Mouse (Mus musculus) hindbrain, postnatal 0 days (tissue): Measurements from ENCODE around the gene Tenm4. TPM values are rescaled to one million over a fixed set of nuclear protein-coding genes. Genes with fewer than 3 reads are reported as not detected.

Source experiments
- ATAC-seq: fragments of 200-750 bp; cut with Nextera tagmentation; 2 replicates; pipeline ENCODE4 v1.8.0; 2017; ENCODE audit warnings: mild to moderate bottlenecking, moderate TSS enrichment, moderate library complexity
- DNase-seq: peaks from one replicate; pipeline ENCODE4 v3.0.0-alpha.2; 2015; ENCODE audit warnings: low spot score
- H3K27ac ChIP-seq: fragments of 300-500 bp; sonication (generic); 2 replicates; pipeline ENCODE4 v1.5.1; 2014; ENCODE audit warnings: mild to moderate bottlenecking
- H3K27me3 ChIP-seq: fragments of 300-500 bp; sonication (generic); 2 replicates; pipeline ENCODE4 v1.6.1; 2014; ENCODE audit warnings: low read length, mixed read lengths; ENCODE audit not compliant: insufficient read depth
- H3K36me3 ChIP-seq: fragments of 300-500 bp; sonication (generic); 2 replicates; pipeline ENCODE4 v1.6.1; 2014; ENCODE audit warnings: low read length, mixed read lengths; ENCODE audit not compliant: insufficient read depth
- H3K4me1 ChIP-seq: fragments of 300-500 bp; sonication (generic); 2 replicates; pipeline ENCODE4 v1.6.1; 2014; ENCODE audit warnings: antibody characterized with exemption, low read length, mixed read lengths; ENCODE audit not compliant: insufficient read depth
- H3K4me2 ChIP-seq: fragments of 300-500 bp; sonication (generic); 2 replicates; pipeline ENCODE4 v1.6.1; 2014; ENCODE audit warnings: low read depth, mild to moderate bottlenecking, low read length, moderate library complexity, mixed read lengths
- H3K4me3 ChIP-seq: fragments of 300-500 bp; sonication (generic); 2 replicates; pipeline ENCODE4 v1.5.1; 2014; ENCODE audit warnings: low read length
- H3K9ac ChIP-seq: fragments of 300-500 bp; sonication (generic); replicated peaks from 2 replicates; pipeline ENCODE4 v1.6.1; 2014; ENCODE audit warnings: mild to moderate bottlenecking, low read length, moderate library complexity, mixed read lengths
- H3K9me3 ChIP-seq: fragments of 300-500 bp; sonication (generic); 2 replicates; pipeline ENCODE4 v1.6.1; 2016; ENCODE audit warnings: low read length, mixed read lengths
- CTCF ChIP-seq: IDR thresholded peaks from 2 replicates; pipeline ENCODE4 v1.5.1; 2016; ENCODE audit warnings: antibody characterized with exemption, control low read depth, low read depth
- WGBS: fragments of 180-500 bp; shearing (Covaris S2); extraction: QIAGEN DNeasy Blood & Tissue Kit; methylation state at CpG from one replicate; pipeline ENCODE4 v1.1.7; 2014; 5-methylcytosine and 5-hydroxymethylcytosine counted together
- polyA plus RNA-seq: library from polyadenylated mRNA; unstranded; fragments of >200 nt; fragmentation: Nextera tagmentation; extraction: Ambion mirVana; gene quantifications from 2 replicates; pipeline ENCODE4 v1.2.1, GENCODE M21; 2015
- total RNA-seq: library from RNA; depleted of rRNA; stranded (reverse); fragments of >200 nt; gene quantifications from 2 replicates; pipeline ENCODE4 v1.2.3, GENCODE M21; 2014

Gene Tenm4
- total and polyA plus RNA-seq, 2 experiments from 2014 or later: 24.1 to 49.7 TPM

GRCm38 (mm10) chr7:96210525-96211369 is 39.7 kb downstream of the Tenm4 start:
- WGBS: under 1% methylated on average over 58 of the region's 62 CpGs

DNA sequence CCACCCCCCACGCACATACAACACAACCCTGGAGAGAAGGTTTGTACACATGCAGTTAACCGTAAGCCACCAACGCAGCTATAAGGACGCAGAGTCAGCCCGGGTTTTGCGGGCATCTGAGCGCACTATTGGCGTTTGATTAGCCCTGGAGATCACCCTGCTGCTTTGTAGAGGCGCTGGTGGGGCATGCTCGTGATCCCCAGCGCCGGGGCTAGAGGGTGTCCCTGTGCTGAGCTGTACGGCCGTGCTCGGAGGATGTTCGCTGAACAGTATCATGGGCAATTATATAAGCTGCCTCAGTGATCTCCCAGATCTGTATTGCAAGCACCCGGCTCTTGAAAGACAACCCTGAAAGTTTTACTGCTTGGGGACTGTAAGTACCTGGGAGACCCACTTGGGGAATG is 40.6 kb downstream of the Tenm4 start:
- under 1% methylated on average over 17 of the region's 17 CpGs for WGBS
- H3K36me3 ChIP-seq: no peaks in the 10 kb centered on the region
- no peak overlapping the region for H3K27ac ChIP-seq
- peak; percentile 15 for DNase-seq
- ATAC-seq: no peak
- H3K4me1 ChIP-seq: peaks cover 6% of the 10 kb centered on the region; the same call in 1 of the 2 replicates
- no peak for TF ChIP-seq CTCF
- H3K4me2 ChIP-seq: peak overlapping the region; percentile 74
- H3K4me3 ChIP-seq: peak overlapping the region; percentile 64
- H3K9me3 ChIP-seq: no peaks in the 10 kb centered on the region
- no peaks in the 10 kb centered on the region for H3K27me3 ChIP-seq
- H3K9ac ChIP-seq: peak overlapping the region; percentile 76

More at GRCm38 (mm10) chr7:96210525-96211369, 39.7 kb downstream of the Tenm4 start:
- TF ChIP-seq CTCF: peak; percentile 37; the same call in 1 of the 2 replicates
- Histone ChIP-seq H3K27me3 (no peaks in the 10 kb centered on the region), H3K9me3 (no peaks in the 10 kb centered on the region), H3K4me3 (peak overlapping the region; percentile 64), H3K27ac (peak overlapping the region; percentile 86), H3K4me2 (peak overlapping the region; percentile 74), H3K9ac (peak overlapping the region; percentile 76), H3K4me1 (peaks cover 6% of the 10 kb centered on the region; the same call in 1 of the 2 replicates), H3K36me3 (no peaks in the 10 kb centered on the region)
- DNase-seq: peak; percentile 79
- peak; percentile 67 for ATAC-seq

DNA sequence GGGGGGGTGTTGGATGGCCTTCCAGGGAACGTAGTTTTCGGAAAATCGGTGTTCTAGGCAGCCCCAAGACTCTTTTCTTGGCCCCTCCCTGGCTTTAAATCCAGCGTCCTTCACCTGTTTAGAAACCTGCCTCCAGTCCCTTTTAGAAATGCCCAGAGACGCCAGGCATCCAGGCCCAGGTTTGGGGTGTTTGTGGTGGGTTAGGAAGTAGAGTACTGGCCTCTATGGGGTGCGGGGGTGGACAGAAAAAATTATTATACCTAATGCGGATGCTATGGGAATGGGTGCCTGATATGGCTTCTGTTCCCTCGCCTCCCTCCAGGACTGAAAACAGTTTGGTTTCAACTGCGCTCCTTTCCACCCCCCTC is 41.2 kb downstream of the Tenm4 start:
- TF ChIP-seq CTCF: no peak
- peak overlapping the region; percentile 64 for H3K4me3 ChIP-seq
- no peak for ATAC-seq

DNA sequence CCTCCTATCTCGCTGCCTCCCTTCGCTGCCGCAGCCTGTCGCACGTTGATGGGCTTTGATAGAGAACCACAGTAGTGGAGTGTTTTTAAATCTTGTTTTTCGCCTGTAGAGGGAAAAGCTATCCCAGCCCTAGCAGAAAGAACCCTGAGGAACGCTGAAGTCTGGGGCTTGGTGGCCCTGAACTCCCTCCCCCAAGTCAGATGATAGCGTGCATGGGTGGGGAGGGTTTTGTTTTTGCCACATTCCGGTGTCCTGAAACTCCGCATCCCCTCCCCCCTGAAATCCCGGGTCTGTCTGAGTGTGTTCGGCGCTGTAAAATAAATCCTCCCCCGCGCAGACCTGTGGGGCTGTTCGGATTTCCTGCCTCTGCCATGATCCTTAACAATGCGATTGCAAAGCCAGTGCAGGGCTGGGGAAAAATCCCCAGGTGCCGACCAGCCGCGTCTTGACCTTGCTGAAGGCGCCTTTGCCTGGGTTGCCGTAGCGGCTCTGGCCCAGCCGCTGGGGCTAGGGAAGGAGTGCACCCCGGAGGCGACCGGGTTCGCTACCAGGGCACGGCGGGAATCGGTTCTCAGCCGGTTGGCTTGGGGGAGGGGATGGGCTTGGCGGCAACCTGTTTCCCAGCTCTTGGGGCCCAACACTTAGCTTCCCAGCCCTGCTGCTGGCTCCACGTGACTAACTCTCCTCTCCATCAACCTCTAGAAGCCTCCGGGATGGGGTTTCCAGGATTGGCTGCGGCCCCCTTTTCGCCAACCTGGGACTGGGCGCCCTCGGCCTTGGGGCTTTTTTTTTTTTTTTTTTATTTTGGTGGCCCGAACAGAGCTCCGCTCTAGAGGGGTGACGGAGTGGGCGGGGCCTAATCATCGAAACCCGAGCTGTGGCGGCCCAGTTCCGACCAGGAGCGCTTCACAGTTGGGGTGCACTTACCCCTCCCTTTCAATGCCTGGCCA is 41.8 kb downstream of the Tenm4 start:
- peaks cover 6% of the 10 kb centered on the region; the same call in 1 of the 2 replicates for H3K4me1 ChIP-seq
- peak overlapping the region; percentile 74 for H3K4me2 ChIP-seq
- WGBS: under 1% methylated on average over 47 of the region's 48 CpGs
- no peaks in the 10 kb centered on the region for H3K36me3 ChIP-seq
- ATAC-seq (peak; percentile 38), DNase-seq (peak; percentile 60)
- H3K9ac ChIP-seq: peak overlapping the region; percentile 76
- no peaks in the 10 kb centered on the region for H3K27me3 ChIP-seq
- peak; percentile 43 for TF ChIP-seq CTCF
- no peaks in the 10 kb centered on the region for H3K9me3 ChIP-seq
- peak overlapping the region; percentile 64 for H3K4me3 ChIP-seq
- peak overlapping the region; percentile 37 for H3K27ac ChIP-seq

More for the DNA sequence above, 41.2 kb downstream of the Tenm4 start:
- H3K27me3 ChIP-seq: no peaks in the 10 kb centered on the region
- peak overlapping the region; percentile 76 for H3K9ac ChIP-seq
- peak overlapping the region; percentile 37; the same call in 1 of the 2 replicates for H3K27ac ChIP-seq
- WGBS: 4% methylated on average over 9 of the region's 9 CpGs
- DNase-seq: no peak
- H3K4me2 ChIP-seq: peak overlapping the region; percentile 74
- no peaks in the 10 kb centered on the region for H3K9me3 ChIP-seq
- no peaks in the 10 kb centered on the region for H3K36me3 ChIP-seq
- H3K4me1 ChIP-seq: peaks cover 6% of the 10 kb centered on the region; the same call in 1 of the 2 replicates

GRCm38 (mm10) chr7:96213741-96214140 is 42.7 kb downstream of the Tenm4 start:
- no peaks in the 10 kb centered on the region for H3K9me3 ChIP-seq
- peak overlapping the region; percentile 76 for H3K9ac ChIP-seq
- H3K27ac ChIP-seq: no peak overlapping the region
- H3K27me3 ChIP-seq: no peaks in the 10 kb centered on the region
- peaks cover 6% of the 10 kb centered on the region; the same call in 1 of the 2 replicates for H3K4me1 ChIP-seq
- peak overlapping the region; percentile 74 for H3K4me2 ChIP-seq
- WGBS: 11% methylated on average over 9 of the region's 10 CpGs
- DNase-seq: no peak
- ATAC-seq: no peak
- H3K36me3 ChIP-seq: no peaks in the 10 kb centered on the region
- TF ChIP-seq CTCF: no peak
- peak overlapping the region; percentile 64 for H3K4me3 ChIP-seq

DNA sequence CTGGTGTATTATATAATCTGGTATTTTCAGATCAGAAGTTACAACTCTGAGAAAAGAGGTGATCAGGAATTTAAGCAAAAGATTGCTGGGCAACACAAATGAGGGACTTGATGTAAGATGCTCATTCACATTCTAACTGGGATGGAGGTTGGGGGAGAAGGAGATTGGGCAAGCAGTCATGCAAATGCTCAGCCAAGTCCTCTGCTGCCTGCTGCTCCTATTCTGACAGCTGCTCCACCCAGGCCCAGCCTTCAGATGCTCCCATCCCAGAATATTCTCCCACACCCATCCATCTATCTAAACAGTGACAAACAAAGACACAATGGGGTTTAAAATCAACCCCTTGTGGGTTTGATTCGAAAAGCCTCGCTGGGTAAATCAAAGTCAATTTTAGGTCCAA is 43.8 kb downstream of the Tenm4 start:
- no peak overlapping the region for H3K9ac ChIP-seq
- DNase-seq: no peak
- TF ChIP-seq CTCF: no peak
- WGBS: 38% methylated on average over 2 of the region's 2 CpGs
- no peaks in the 10 kb centered on the region for H3K36me3 ChIP-seq
- no peaks in the 10 kb centered on the region for H3K9me3 ChIP-seq
- H3K4me1 ChIP-seq: peaks cover 6% of the 10 kb centered on the region; the same call in 1 of the 2 replicates
- no peaks in the 10 kb centered on the region for H3K27me3 ChIP-seq
- H3K27ac ChIP-seq: no peak overlapping the region
- ATAC-seq: no peak
- H3K4me3 ChIP-seq: no peak overlapping the region
- no peak overlapping the region for H3K4me2 ChIP-seq
